Mouse (Mus musculus) cerebellum, adult 2 months (tissue): ENCODE measurements at regions not wholly inside any gene's neighbourhood (a gene's known extent, or its start where the extent isn't known, plus 50 kb on each side); places are given as distances from the start of the nearest gene placed in this dataset.

ENCODE experiments used
- CTCF ChIP-seq: fragments of 200-500 bp; IDR thresholded peaks from 2 replicates; pipeline ENCODE4 v1.5.1; 2011; ENCODE audit warnings: low read depth, mild to moderate bottlenecking, control low read depth, low read length, moderate library complexity, borderline replicate concordance; ENCODE audit not compliant: insufficient read depth
- POLR2A ChIP-seq: fragments of 200-500 bp; IDR thresholded peaks from 2 replicates; pipeline ENCODE4 v1.6.1; 2011; ENCODE audit warnings: low read length, control low read depth, borderline replicate concordance; ENCODE audit not compliant: insufficient read depth

DNA sequence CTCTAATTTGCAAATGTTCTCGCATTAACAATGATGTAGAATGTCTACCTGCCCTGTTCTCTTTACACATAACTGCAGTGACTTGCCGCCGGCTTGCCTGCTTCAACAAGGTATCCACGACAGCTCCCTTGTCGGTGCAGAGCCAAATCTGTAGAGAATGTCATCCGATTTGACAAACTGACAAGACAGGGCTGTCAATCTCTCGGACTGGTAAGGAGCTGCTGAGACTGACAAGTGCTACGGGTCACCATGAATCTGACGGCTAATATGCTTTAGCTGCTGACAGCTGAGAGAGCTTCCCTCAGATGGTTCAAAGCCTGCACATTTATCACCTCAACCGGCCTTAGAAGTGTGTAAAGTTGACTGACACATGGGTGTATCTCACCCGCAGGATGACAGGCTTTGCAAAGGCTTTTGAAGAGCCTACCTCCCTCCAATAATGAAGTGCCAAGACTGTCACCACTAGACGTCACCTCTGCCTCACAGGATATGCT is 129.0 kb upstream of the Castor2 start:
- TF ChIP-seq CTCF (no peak), POLR2A (no peak)
